Mouse (Mus musculus) right cerebral cortex, postnatal 4 days (tissue): ENCODE measurements around the gene Bicd2.

Source experiments
- DNase-seq: peaks from one replicate; pipeline ENCODE4 v3.0.0-alpha.2; 2022

Bicd2 gene

DNA sequence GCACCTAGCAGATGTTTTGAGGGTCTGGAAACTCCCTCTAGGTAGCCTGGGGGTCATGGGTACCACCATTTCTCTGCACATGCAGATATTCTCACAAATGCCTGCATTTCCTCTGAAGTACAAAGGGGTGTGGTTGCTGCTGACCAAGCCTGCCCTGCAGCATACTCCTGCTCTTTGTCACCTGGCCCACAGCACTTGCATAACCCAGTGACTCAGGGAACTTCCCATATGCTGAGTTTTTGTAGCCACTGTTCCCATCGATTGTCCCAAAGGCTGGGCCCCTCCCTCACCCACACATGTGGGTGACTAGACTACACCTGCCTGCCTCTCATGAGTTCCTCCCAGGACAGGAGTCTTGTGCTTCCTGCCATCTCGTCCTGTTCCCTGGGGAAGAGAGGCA lies 61.2 kb downstream of the Bicd2 start:
- DNase-seq = no peak

DNA sequence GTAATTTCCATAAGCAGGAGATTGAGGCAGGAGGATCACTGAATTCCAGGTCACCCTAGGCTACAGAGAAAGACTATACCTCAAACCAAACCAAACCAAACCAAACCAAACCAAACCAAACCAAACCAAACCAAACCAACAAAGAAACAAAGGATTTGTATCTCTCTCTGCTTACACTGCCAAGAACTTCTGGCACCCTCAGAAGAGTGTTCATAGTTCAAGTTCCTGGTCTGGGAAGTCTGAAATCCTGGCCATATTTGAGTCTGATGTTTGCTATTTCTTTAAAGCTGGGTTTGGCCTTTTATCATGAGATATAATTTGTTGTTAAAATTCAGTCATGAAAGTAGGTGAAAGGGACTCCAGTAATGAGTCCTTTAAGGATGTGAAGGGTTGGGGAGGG lies 66.4 kb downstream of the Bicd2 start:
- DNase-seq = no peak

GRCm38 (mm10) chr13:49420754-49421605 lies 79.6 kb downstream of the Bicd2 start, which contains the start of gene Ippk:
Ippk (plus strand) TSS chr13:49421249.
- DNase-seq = peak; percentile 96

DNA sequence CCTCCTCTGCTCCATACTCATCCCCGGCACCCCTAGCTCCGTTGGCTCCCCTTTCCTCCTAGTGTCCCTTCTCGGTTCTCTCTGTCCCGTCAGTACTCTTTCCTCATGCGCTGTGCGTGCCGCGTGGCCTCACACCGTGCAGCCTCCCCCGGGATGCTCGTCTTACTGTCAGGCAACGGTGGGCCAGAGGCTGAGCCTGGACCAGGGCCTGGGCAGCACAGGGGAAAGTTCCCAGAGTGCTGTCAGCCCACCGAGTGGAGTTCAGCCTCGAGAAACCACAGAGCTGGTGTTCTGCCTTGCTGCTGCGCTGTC lies 80.2 kb downstream of the Bicd2 start:
- no peak for DNase-seq

DNA sequence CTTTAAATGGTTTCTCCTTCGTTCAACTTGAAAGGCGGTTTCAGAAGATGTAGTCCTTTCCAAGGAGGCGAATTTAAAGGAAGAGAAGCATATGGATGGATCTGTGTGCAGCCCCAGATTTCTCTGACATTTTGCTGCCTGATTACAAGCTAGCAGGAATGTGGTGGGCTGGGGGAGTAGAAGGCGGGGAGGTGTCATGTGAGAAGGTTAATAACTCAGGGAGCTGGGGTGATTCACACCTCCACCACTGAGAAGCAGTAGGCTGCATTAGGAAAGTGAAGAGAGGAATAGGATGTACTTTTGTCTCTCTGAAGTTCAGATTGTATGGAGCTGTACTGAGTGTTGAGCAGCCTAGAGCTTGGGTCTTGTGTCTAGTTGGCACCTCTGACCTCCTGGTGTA lies 80.6 kb downstream of the Bicd2 start:
- no peak for DNase-seq

DNA sequence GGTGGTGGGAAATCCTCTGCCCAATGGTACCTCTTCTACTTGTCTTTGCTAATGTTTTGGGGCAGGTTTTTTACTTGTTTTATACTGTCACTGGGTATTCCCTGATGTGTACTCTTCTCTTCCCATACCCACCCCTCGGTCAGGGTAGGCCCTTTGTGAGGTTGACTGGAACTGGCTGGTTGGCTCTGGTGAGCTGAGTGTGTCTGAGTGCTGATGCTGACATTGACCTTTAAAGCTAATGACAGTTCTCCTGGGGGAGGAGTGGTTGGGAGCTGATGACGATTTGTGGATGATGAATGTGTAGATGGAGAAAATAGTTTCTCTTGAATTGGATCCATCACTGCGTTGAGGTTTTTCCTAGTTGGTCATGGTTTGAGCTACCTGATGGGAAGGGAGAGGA lies 85.4 kb downstream of the Bicd2 start:
- DNase-seq = no peak

DNA sequence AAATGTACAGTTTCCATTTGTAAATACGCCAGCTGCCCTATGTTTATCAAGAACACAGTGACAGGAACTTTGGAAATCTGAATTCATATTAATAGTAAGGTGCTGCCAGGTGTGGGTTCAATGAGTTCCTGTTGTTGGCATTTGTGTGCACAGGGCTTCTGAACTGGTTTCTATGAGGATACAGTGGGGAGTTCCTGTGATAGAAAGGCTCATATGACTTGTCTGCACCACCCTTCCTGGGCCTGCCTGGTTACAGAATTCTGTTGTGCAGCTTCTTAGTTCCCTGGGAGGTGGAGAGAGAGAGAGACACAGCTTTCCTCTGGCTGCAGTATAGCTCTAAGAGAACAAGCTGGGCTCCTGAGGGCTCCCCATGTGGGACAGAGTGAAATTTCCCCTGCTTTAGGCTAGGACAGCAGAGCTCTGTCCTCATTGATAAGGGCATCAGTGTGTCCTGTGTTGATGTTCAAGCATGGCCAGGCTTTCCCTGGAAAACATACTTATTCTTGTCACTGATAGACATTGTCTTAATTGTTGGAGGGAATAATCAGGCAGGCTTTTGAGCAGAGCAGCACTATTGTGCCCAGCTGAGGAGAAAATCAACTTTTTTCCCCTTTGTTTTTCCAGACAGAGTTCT lies 86.8 kb downstream of the Bicd2 start:
- DNase-seq = no peak

DNA sequence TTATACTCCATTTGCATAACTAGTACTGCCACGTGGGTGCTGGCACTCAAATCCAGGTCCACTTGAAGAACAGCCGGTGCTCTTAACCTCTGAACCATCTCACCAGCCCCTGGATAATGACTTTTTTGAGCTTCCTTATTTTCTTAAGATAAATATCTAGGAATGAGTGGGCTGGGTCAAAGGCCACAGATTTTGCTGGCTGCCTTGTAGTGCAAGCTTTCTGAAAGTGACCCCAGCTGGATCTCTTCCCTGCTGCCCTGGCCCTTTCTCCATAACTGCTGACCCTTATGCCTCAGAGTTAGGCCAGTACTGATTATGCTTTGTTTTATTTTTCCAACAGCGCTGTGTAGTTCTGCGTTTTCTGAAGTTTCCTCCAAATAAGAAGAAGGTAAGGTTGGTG lies 89.1 kb downstream of the Bicd2 start:
- DNase-seq = no peak

DNA sequence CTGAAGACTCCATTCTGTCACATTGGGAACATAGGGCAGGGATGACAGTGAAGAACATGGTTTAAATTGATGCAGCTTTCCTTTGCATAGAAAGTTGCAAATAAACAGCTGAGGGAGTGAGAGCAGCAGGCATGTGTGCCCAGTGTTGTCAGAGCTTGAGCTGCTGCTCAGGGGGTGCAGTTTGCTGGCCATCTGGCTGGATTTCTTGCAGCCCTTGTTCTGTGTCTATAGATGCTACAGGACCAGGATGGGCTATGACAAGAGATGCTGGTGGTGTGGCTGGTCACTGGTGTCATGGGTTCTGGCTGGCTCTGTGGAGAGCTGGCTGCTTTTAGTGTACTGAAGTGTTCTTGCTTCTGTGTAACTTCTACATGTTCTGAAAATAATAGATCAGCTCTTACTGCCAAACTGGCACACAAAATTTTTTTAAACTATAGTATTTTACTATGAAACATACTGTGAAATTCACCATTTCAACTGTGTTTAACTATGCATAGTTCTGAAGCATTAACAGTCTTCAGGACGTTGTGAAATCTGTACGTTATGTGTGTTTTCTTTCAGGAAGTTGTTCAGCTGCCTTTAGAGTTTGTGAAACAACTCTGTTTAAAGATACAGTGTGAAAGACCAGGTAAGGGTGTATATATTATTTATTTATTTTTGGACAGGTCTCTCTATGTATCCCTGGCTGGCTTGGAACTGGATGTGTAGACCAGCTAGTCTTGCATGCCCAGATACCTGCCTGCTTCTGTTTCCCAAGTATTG lies 92.1 kb downstream of the Bicd2 start:
- DNase-seq = no peak

DNA sequence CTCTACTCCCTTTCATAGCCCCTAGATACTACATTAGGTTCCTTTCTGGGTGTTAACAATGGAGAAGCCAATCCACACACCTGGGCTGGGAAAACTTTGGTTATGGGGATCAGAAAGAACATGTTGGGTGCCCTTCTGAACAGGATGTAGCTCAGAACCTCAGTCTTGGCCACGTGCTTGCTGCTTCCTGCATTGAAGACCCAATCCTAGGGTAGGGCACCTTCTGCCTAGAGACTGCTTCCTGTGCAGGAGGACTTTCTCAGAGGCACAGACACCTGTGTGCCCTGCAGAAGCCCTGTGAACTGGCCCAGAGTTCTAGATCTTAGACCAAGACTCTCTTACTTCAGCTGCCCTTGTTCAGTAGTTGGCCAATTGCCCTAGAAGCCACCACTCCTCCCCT lies 94.4 kb downstream of the Bicd2 start:
- no peak for DNase-seq

- no peak for DNase-seq
Measured at GRCm38 (mm10) chr13:49436170-49436569, 94.8 kb downstream of the Bicd2 start.
